Mouse (Mus musculus): ENCODE measurements around the gene Snrpd2. TPM values are rescaled to one million over a fixed set of nuclear protein-coding genes. Genes with fewer than 3 reads are reported as not detected.

The Snrpd2 gene
- total and polyA plus RNA-seq, 2 experiments from 2014 or later, result 45.6 to 84.9 TPM

DNA sequence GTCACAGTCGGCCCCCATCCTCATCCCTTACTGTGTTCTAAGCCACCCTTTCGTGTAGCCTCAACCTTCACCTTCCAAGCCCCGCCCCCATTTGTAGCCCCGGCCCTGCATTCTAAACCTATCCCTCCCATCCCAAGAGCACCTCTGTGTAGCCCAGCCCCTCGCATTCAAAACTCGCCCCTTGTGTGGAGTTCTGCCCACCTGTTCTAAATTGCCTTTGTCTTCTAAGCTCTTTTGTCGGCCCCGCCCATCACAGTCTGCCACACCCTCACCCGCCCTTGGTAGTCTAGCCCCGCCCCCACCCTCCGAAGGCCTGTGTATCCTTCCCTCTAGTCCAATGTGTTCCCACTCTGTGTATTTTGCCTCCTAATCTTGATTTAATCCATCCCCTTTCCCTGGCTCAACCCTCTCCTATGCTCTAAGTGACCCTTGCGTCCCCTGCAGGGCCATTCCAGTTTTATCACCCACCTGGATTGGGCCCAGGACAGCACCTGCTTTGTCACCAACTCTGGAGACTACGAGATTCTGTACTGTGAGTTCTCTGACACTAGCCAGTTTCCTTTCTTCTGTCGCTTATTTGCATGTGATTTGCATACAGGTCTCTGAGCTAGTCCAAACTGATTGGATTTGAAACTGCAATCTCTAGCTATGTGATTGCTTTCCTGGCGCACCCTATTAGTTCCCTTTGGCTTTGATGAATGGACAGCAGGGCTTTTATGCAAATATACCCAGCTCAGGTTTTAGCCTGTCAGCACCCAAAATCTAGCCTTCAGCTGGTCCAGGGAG lies 52.7 kb downstream of the Snrpd2 start:
- H3K4me1 ChIP-seq (ENCODE audit: control insufficient read depth, insufficient read depth), result no peaks in the 10 kb centered on the region
- no peaks in the 10 kb centered on the region for H3K9me3 ChIP-seq (replicated peaks; ENCODE audit: control insufficient read depth, low read length)
- TF ChIP-seq EP300 (IDR thresholded peaks at IDR 0.05; ENCODE audit: low read depth) (no peak), CTCF (IDR thresholded peaks at IDR 0.05; ENCODE audit: low read depth) (no peak)
- H3K27ac ChIP-seq (ENCODE audit: low read depth), result no peak overlapping the region
- H3K27me3 ChIP-seq (ENCODE audit: control insufficient read depth, insufficient read depth, low read length), result no peaks in the 10 kb centered on the region
- no peak overlapping the region for H3K4me3 ChIP-seq (ENCODE audit: low read depth, low read length)
- no peak for ATAC-seq (ENCODE audit: insufficient read depth, low read depth)
- H3K9ac ChIP-seq (replicated peaks; ENCODE audit: low read depth, low read length), result no peak overlapping the region
- peaks cover 40% of the 10 kb centered on the region for H3K36me3 ChIP-seq (replicated peaks; ENCODE audit: control insufficient read depth, insufficient read depth, low read length)
- H3K4me2 ChIP-seq (ENCODE audit: low read depth, low read length), result no peak overlapping the region
- no peak for DNase-seq (ENCODE audit: low spot score)
- 70% methylated on average over 15 of the region's 15 CpGs for WGBS

MicroRNAs encoded within 50 kb of the gene (microRNA counts, 519-probe panel; counts per million panel counts)
- microRNA mmu-miR-330, result not detected

Small RNA genes lying within 50 kb of the gene (microRNA-seq; reads per million reads assigned to microRNA genes)
- gene Mir330, result 462 reads per million, percentile 73 among the genes with 10 or more reads in this experiment

Other genes with a start within 250 kb of the Snrpd2 start
- 26.9 and 30.9 TPM in 2 replicates for gene Ccdc61, start 239.3 kb upstream of the Snrpd2 start, total RNA-seq (2014; rRNA removed; ENCODE audit: low replicate concordance)
- gene Ccdc61, start 239.3 kb upstream of the Snrpd2 start, polyA plus RNA-seq (2015; fragmentation: Nextera tagmentation; extraction: Ambion mirVana), result 12.7 and 15.5 TPM in 2 replicates
- 0.61 and 1.3 TPM in 2 replicates for gene Nova2, start 223.8 kb upstream of the Snrpd2 start, total RNA-seq (2014; rRNA removed; ENCODE audit: low replicate concordance)
- gene Nova2, start 223.8 kb upstream of the Snrpd2 start, polyA plus RNA-seq (2015; fragmentation: Nextera tagmentation; extraction: Ambion mirVana), result 0.37 and 0.41 TPM in 2 replicates
- not detected in 2 replicates for gene Nanos2, start 162.3 kb upstream of the Snrpd2 start, total RNA-seq (2014; rRNA removed; ENCODE audit: low replicate concordance)
- gene Nanos2, start 162.3 kb upstream of the Snrpd2 start, polyA plus RNA-seq (2015; fragmentation: Nextera tagmentation; extraction: Ambion mirVana), result not detected in 2 replicates
- gene Mypop, start 158.5 kb upstream of the Snrpd2 start, total RNA-seq (2014; rRNA removed; ENCODE audit: low replicate concordance), result 0.08 and 0.34 TPM in 2 replicates
- gene Mypop, start 158.5 kb upstream of the Snrpd2 start, polyA plus RNA-seq (2015; fragmentation: Nextera tagmentation; extraction: Ambion mirVana), result 0.79 and 1.2 TPM in 2 replicates
- 50.0 and 51.3 TPM in 2 replicates for gene Irf2bp1, start 145.7 kb upstream of the Snrpd2 start, total RNA-seq (2014; rRNA removed; ENCODE audit: low replicate concordance)
- 7.1 and 7.3 TPM in 2 replicates for gene Irf2bp1, start 145.7 kb upstream of the Snrpd2 start, polyA plus RNA-seq (2015; fragmentation: Nextera tagmentation; extraction: Ambion mirVana)
- gene Foxa3, start 126.2 kb upstream of the Snrpd2 start, total RNA-seq (2014; rRNA removed; ENCODE audit: low replicate concordance), result not detected in 2 replicates
- gene Foxa3, start 126.2 kb upstream of the Snrpd2 start, polyA plus RNA-seq (2015; fragmentation: Nextera tagmentation; extraction: Ambion mirVana), result 0.11 TPM in 1 of 2 replicates, not detected in the other
- gene Sympk, start 125.3 kb upstream of the Snrpd2 start, total RNA-seq (2014; rRNA removed; ENCODE audit: low replicate concordance), result 68.8 and 72.0 TPM in 2 replicates
- gene Sympk, start 125.3 kb upstream of the Snrpd2 start, polyA plus RNA-seq (2015; fragmentation: Nextera tagmentation; extraction: Ambion mirVana), result 14.6 and 16.7 TPM in 2 replicates
- gene Rsph6a, start 95.0 kb upstream of the Snrpd2 start, total RNA-seq (2014; rRNA removed; ENCODE audit: low replicate concordance), result not detected in 2 replicates
- not detected in 2 replicates for gene Rsph6a, start 95.0 kb upstream of the Snrpd2 start, polyA plus RNA-seq (2015; fragmentation: Nextera tagmentation; extraction: Ambion mirVana)
- 71.6 and 76.4 TPM in 2 replicates for gene Dmwd, start 73.5 kb upstream of the Snrpd2 start, total RNA-seq (2014; rRNA removed; ENCODE audit: low replicate concordance)
- gene Dmwd, start 73.5 kb upstream of the Snrpd2 start, polyA plus RNA-seq (2015; fragmentation: Nextera tagmentation; extraction: Ambion mirVana), result 10.6 and 10.9 TPM in 2 replicates
- 184 and 253 TPM in 2 replicates for gene Dmpk, start 65.9 kb upstream of the Snrpd2 start, total RNA-seq (2014; rRNA removed; ENCODE audit: low replicate concordance)
- 97.0 and 98.5 TPM in 2 replicates for gene Dmpk, start 65.9 kb upstream of the Snrpd2 start, polyA plus RNA-seq (2015; fragmentation: Nextera tagmentation; extraction: Ambion mirVana)
- 19.0 and 21.0 TPM in 2 replicates for gene Six5, start 55.1 kb upstream of the Snrpd2 start, total RNA-seq (2014; rRNA removed; ENCODE audit: low replicate concordance)
- gene Six5, start 55.1 kb upstream of the Snrpd2 start, polyA plus RNA-seq (2015; fragmentation: Nextera tagmentation; extraction: Ambion mirVana), result 3.8 and 4.0 TPM in 2 replicates
- 0.19 and 0.69 TPM in 2 replicates for gene Gm4969, start 31.4 kb upstream of the Snrpd2 start, total RNA-seq (2014; rRNA removed; ENCODE audit: low replicate concordance)
- gene Gm4969, start 31.4 kb upstream of the Snrpd2 start, polyA plus RNA-seq (2015; fragmentation: Nextera tagmentation; extraction: Ambion mirVana), result 0.21 and 0.38 TPM in 2 replicates
- gene Fbxo46, start 29.9 kb upstream of the Snrpd2 start, total RNA-seq (2014; rRNA removed; ENCODE audit: low replicate concordance), result 13.1 and 13.2 TPM in 2 replicates
- gene Fbxo46, start 29.9 kb upstream of the Snrpd2 start, polyA plus RNA-seq (2015; fragmentation: Nextera tagmentation; extraction: Ambion mirVana), result 4.9 and 6.2 TPM in 2 replicates
- 4.4 and 4.9 TPM in 2 replicates for gene Qpctl, start 431 bp upstream of the Snrpd2 start, total RNA-seq (2014; rRNA removed; ENCODE audit: low replicate concordance)
- gene Qpctl, start 431 bp upstream of the Snrpd2 start, polyA plus RNA-seq (2015; fragmentation: Nextera tagmentation; extraction: Ambion mirVana), result 7.3 and 7.9 TPM in 2 replicates
- 24.9 and 27.6 TPM in 2 replicates for gene Gipr, start 16.4 kb downstream of the Snrpd2 start, total RNA-seq (2014; rRNA removed; ENCODE audit: low replicate concordance)
- gene Gipr, start 16.4 kb downstream of the Snrpd2 start, polyA plus RNA-seq (2015; fragmentation: Nextera tagmentation; extraction: Ambion mirVana), result 5.4 and 7.0 TPM in 2 replicates
- gene Eml2, start 26.7 kb downstream of the Snrpd2 start, total RNA-seq (2014; rRNA removed; ENCODE audit: low replicate concordance), result 34.8 and 58.9 TPM in 2 replicates
- gene Eml2, start 26.7 kb downstream of the Snrpd2 start, polyA plus RNA-seq (2015; fragmentation: Nextera tagmentation; extraction: Ambion mirVana), result 23.7 and 26.8 TPM in 2 replicates
- 3.5 and 10.6 TPM in 2 replicates for gene Gpr4, start 62.8 kb downstream of the Snrpd2 start, total RNA-seq (2014; rRNA removed; ENCODE audit: low replicate concordance)
- gene Gpr4, start 62.8 kb downstream of the Snrpd2 start, polyA plus RNA-seq (2015; fragmentation: Nextera tagmentation; extraction: Ambion mirVana), result 3.6 TPM in 2 replicates
- 52.9 and 56.4 TPM in 2 replicates for gene Opa3, start 78.6 kb downstream of the Snrpd2 start, total RNA-seq (2014; rRNA removed; ENCODE audit: low replicate concordance)
- gene Opa3, start 78.6 kb downstream of the Snrpd2 start, polyA plus RNA-seq (2015; fragmentation: Nextera tagmentation; extraction: Ambion mirVana), result 37.6 and 40.5 TPM in 2 replicates
- 115 and 127 TPM in 2 replicates for gene Vasp, start 122.1 kb downstream of the Snrpd2 start, total RNA-seq (2014; rRNA removed; ENCODE audit: low replicate concordance)
- 67.7 and 72.2 TPM in 2 replicates for gene Vasp, start 122.1 kb downstream of the Snrpd2 start, polyA plus RNA-seq (2015; fragmentation: Nextera tagmentation; extraction: Ambion mirVana)
- gene Ppm1n, start 130.3 kb downstream of the Snrpd2 start, total RNA-seq (2014; rRNA removed; ENCODE audit: low replicate concordance), result not detected in 2 replicates
- gene Ppm1n, start 130.3 kb downstream of the Snrpd2 start, polyA plus RNA-seq (2015; fragmentation: Nextera tagmentation; extraction: Ambion mirVana), result 0.47 and 0.56 TPM in 2 replicates
- gene Rtn2, start 132.9 kb downstream of the Snrpd2 start, total RNA-seq (2014; rRNA removed; ENCODE audit: low replicate concordance), result 80.7 and 108 TPM in 2 replicates
- gene Rtn2, start 132.9 kb downstream of the Snrpd2 start, polyA plus RNA-seq (2015; fragmentation: Nextera tagmentation; extraction: Ambion mirVana), result 51.7 and 53.6 TPM in 2 replicates
- gene Fosb, start 160.3 kb downstream of the Snrpd2 start, total RNA-seq (2014; rRNA removed; ENCODE audit: low replicate concordance), result 0.39 and 0.80 TPM in 2 replicates
- 0.05 and 0.10 TPM in 2 replicates for gene Fosb, start 160.3 kb downstream of the Snrpd2 start, polyA plus RNA-seq (2015; fragmentation: Nextera tagmentation; extraction: Ambion mirVana)
- gene Ercc1, start 195.1 kb downstream of the Snrpd2 start, total RNA-seq (2014; rRNA removed; ENCODE audit: low replicate concordance), result 26.2 and 40.5 TPM in 2 replicates
- 55.2 and 61.0 TPM in 2 replicates for gene Ercc1, start 195.1 kb downstream of the Snrpd2 start, polyA plus RNA-seq (2015; fragmentation: Nextera tagmentation; extraction: Ambion mirVana)
- gene Cd3eap, start 209.8 kb downstream of the Snrpd2 start, total RNA-seq (2014; rRNA removed; ENCODE audit: low replicate concordance), result 1.9 and 3.2 TPM in 2 replicates
- gene Cd3eap, start 209.8 kb downstream of the Snrpd2 start, polyA plus RNA-seq (2015; fragmentation: Nextera tagmentation; extraction: Ambion mirVana), result 11.1 and 11.7 TPM in 2 replicates
- 11.8 and 13.5 TPM in 2 replicates for gene Ppp1r13l, start 210.0 kb downstream of the Snrpd2 start, total RNA-seq (2014; rRNA removed; ENCODE audit: low replicate concordance)
- gene Ppp1r13l, start 210.0 kb downstream of the Snrpd2 start, polyA plus RNA-seq (2015; fragmentation: Nextera tagmentation; extraction: Ambion mirVana), result 12.0 and 14.0 TPM in 2 replicates
- 20.4 and 30.8 TPM in 2 replicates for gene Ercc2, start 232.3 kb downstream of the Snrpd2 start, total RNA-seq (2014; rRNA removed; ENCODE audit: low replicate concordance)
- gene Ercc2, start 232.3 kb downstream of the Snrpd2 start, polyA plus RNA-seq (2015; fragmentation: Nextera tagmentation; extraction: Ambion mirVana), result 4.9 and 6.0 TPM in 2 replicates